Mouse (Mus musculus): ENCODE data around the gene Gm28048.

DNA sequence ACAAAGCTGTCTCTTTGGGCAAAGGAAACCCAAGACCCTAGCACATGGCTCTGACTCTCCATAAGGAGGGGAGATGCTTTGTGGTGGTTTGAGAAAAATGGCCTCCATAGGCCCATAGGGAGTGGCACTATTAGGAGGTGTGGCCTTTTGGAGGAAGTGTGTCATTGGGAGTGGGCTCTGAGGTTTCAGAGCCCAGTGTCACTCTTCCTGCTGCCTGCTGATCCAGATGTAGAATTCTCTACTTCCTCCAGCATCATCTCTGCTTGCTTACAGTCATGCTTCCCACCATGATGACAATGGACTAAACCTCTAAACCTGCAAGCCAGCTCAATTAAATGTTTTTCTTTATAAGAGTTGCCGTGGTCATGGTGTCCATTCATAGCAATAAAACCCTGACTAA, 187.2 kb downstream of the Gm28048 start:
- TF ChIP-seq CTCF (IDR thresholded peaks at IDR 0.05; ENCODE audit: low read depth) (no peak), EP300 (IDR thresholded peaks at IDR 0.05; ENCODE audit: low read depth) (no peak)

All from liver, embryonic 14.5 days (tissue).